Mouse (Mus musculus) CD4-positive, CD25-positive, alpha-beta regulatory T cell, adult 4 months (primary cell): ENCODE measurements around the gene Hnf4a. TPM values are rescaled to one million over a fixed set of nuclear protein-coding genes. Genes with fewer than 3 reads are reported as not detected.
"Not testable (repeated sequence)": the region's sequence is repeated elsewhere in the genome, so short reads cannot be mapped to it uniquely, and the experiment has no call there.

Experiments used
- ATAC-seq: one replicate; pipeline ENCODE4 v1.8.0; 2017
- polyA plus RNA-seq, 2 experiments: library from polyadenylated mRNA; unstranded; fragments of 100-300 nt; shearing (Covaris generic); gene quantifications; one replicate each; pipeline ENCODE4 v1.2.1; 2017

The Hnf4a gene
- polyA plus RNA-seq, 2 experiments from 2014 or later: not detected

- no peak for ATAC-seq
Observed at GRCm38 (mm10) chr2:163595119-163595518, 88.5 kb downstream of the Hnf4a start.

- no peak for ATAC-seq
Observed at GRCm38 (mm10) chr2:163596057-163596872, 89.7 kb downstream of the Hnf4a start.

GRCm38 (mm10) chr2:163596873-163597155 is 90.2 kb downstream of the Hnf4a start:
- no peak for ATAC-seq

- ATAC-seq: peak; percentile 16
Observed at GRCm38 (mm10) chr2:163597661-163598060, 91.1 kb downstream of the Hnf4a start.

- ATAC-seq: no peak
Observed at GRCm38 (mm10) chr2:163599226-163599625, 92.6 kb downstream of the Hnf4a start.

GRCm38 (mm10) chr2:163601066-163601465 is 94.5 kb downstream of the Hnf4a start:
- no peak for ATAC-seq

GRCm38 (mm10) chr2:163601712-163602100 is 95.1 kb downstream of the Hnf4a start:
- no peak for ATAC-seq

- ATAC-seq: peak; percentile 83
Observed at GRCm38 (mm10) chr2:163602101-163602971, 95.7 kb downstream of the Hnf4a start, which contains the start of gene Ttpal. Ttpal (plus strand) TSS chr2:163602314.

GRCm38 (mm10) chr2:163606161-163606560 is 99.6 kb downstream of the Hnf4a start:
- ATAC-seq: no peak

GRCm38 (mm10) chr2:163608008-163608407 is 101.4 kb downstream of the Hnf4a start:
- ATAC-seq: no peak

- no peak for ATAC-seq
Observed at GRCm38 (mm10) chr2:163609281-163609975, 102.8 kb downstream of the Hnf4a start.

- ATAC-seq: no peak
Observed at GRCm38 (mm10) chr2:163611176-163611575, 104.6 kb downstream of the Hnf4a start.

- ATAC-seq: no peak
Observed at GRCm38 (mm10) chr2:163613206-163613605, 106.6 kb downstream of the Hnf4a start.

- no peak for ATAC-seq
Observed at GRCm38 (mm10) chr2:163613990-163614389, 107.4 kb downstream of the Hnf4a start.

- no peak for ATAC-seq
Observed at GRCm38 (mm10) chr2:163615401-163615800, 108.8 kb downstream of the Hnf4a start.

- ATAC-seq: no peak
Observed at GRCm38 (mm10) chr2:163615906-163616651, 109.5 kb downstream of the Hnf4a start.

GRCm38 (mm10) chr2:163616652-163617227 is 110.1 kb downstream of the Hnf4a start:
- no peak for ATAC-seq

GRCm38 (mm10) chr2:163617232-163617863 is 110.7 kb downstream of the Hnf4a start:
- ATAC-seq: no peak

- ATAC-seq: no peak
Observed at GRCm38 (mm10) chr2:163617874-163618273, 111.3 kb downstream of the Hnf4a start.

- ATAC-seq: no peak
Observed at GRCm38 (mm10) chr2:163620451-163620850, 113.8 kb downstream of the Hnf4a start.

GRCm38 (mm10) chr2:163621401-163621800 is 114.8 kb downstream of the Hnf4a start:
- ATAC-seq: not testable (repeated sequence)
